Mouse (Mus musculus) liver, adult 2 months (tissue): ENCODE measurements at regions not wholly inside any gene's neighbourhood (a gene's known extent, or its start where the extent isn't known, plus 50 kb on each side); places are given as distances from the start of the nearest gene placed in this dataset.

Experiments
- DNase-seq: peaks from one replicate; pipeline ENCODE4 v3.0.0-alpha.2; 2011; ENCODE audit warnings: low read depth, low spot score; ENCODE audit errors: extremely low read depth
- H3K27ac ChIP-seq: fragments of 200-500 bp; replicated peaks from 2 replicates; pipeline ENCODE4 v1.5.1; 2012; ENCODE audit warnings: low read depth, mild to moderate bottlenecking, control low read depth, inconsistent platforms, low read length; ENCODE audit not compliant: insufficient read depth
- H3K27me3 ChIP-seq: fragments of 200-500 bp; 2 replicates; pipeline ENCODE4 v1.6.1; 2012; ENCODE audit warnings: mild to moderate bottlenecking, moderate library complexity, low read length, inconsistent platforms; ENCODE audit not compliant: control insufficient read depth, insufficient read depth
- H3K36me3 ChIP-seq: fragments of 200-500 bp; 2 replicates; pipeline ENCODE4 v1.6.1; 2012; ENCODE audit warnings: low read length, inconsistent platforms; ENCODE audit not compliant: control insufficient read depth, insufficient read depth
- H3K4me1 ChIP-seq: fragments of 200-500 bp; 2 replicates; pipeline ENCODE4 v1.6.1; 2011; ENCODE audit warnings: low read length; ENCODE audit not compliant: control insufficient read depth, insufficient read depth
- H3K4me3 ChIP-seq: fragments of 200-500 bp; 2 replicates; pipeline ENCODE4 v1.5.1; 2011; ENCODE audit warnings: low read depth, mild to moderate bottlenecking, control low read depth, low read length, moderate library complexity; ENCODE audit not compliant: insufficient read depth
- H3K79me2 ChIP-seq: fragments of 200-500 bp; 2 replicates; pipeline ENCODE4 v1.6.1; 2012; ENCODE audit warnings: inconsistent platforms, mild to moderate bottlenecking, low read length, moderate library complexity; ENCODE audit not compliant: control insufficient read depth, insufficient read depth
- H3K9ac ChIP-seq: fragments of 200-500 bp; 2 replicates; pipeline ENCODE4 v1.6.1; 2012; ENCODE audit warnings: low read depth, mild to moderate bottlenecking, control low read depth, inconsistent platforms, low read length
- CTCF ChIP-seq: fragments of 200-500 bp; IDR thresholded peaks from 2 replicates; pipeline ENCODE4 v1.5.1; 2011; ENCODE audit warnings: low read depth, low read length, control low read depth
- POLR2A ChIP-seq: fragments of 200-500 bp; IDR thresholded peaks from 2 replicates; pipeline ENCODE4 v1.6.1; 2011; ENCODE audit warnings: low read length, control low read depth; ENCODE audit not compliant: insufficient read depth; ENCODE audit errors: extremely low read depth
- WGBS: fragments of 180-500 bp; shearing (Covaris S2); methylation state at CpG from one replicate; pipeline ENCODE4 v1.1.7; 2018; 5-methylcytosine and 5-hydroxymethylcytosine counted together

GRCm38 (mm10) chr12:98069110-98069509, 190.1 kb downstream of the Galc start:
- H3K4me3 ChIP-seq = no peak overlapping the region

GRCm38 (mm10) chr12:98059419-98060180, 199.7 kb downstream of the Galc start:
- TF ChIP-seq POLR2A (no peak), CTCF (no peak)
- DNase-seq = no peak
- 79% methylated on average over 7 of the region's 7 CpGs for WGBS
- Histone ChIP-seq H3K27me3 (no peaks in the 10 kb centered on the region), H3K79me2 (no peaks in the 10 kb centered on the region), H3K4me1 (no peaks in the 10 kb centered on the region), H3K36me3 (no peaks in the 10 kb centered on the region), H3K4me3 (no peak overlapping the region), H3K9ac (no peak overlapping the region), H3K27ac (no peak overlapping the region)

More at GRCm38 (mm10) chr12:98069110-98069509, 190.1 kb downstream of the Galc start:
- Histone ChIP-seq H3K27me3 (no peaks in the 10 kb centered on the region), H3K27ac (no peak overlapping the region), H3K9ac (no peak overlapping the region), H3K4me1 (no peaks in the 10 kb centered on the region), H3K79me2 (no peaks in the 10 kb centered on the region), H3K36me3 (no peaks in the 10 kb centered on the region)
- no peak for DNase-seq
- WGBS = 71% methylated on average over 2 of the region's 2 CpGs
- TF ChIP-seq CTCF = no peak
- TF ChIP-seq POLR2A = no peak

- TF ChIP-seq CTCF (no peak), POLR2A (no peak)
- 82% methylated on average over 2 of the region's 2 CpGs for WGBS
- Histone ChIP-seq H3K27me3 (no peaks in the 10 kb centered on the region), H3K36me3 (no peaks in the 10 kb centered on the region), H3K9ac (no peak overlapping the region), H3K4me3 (no peak overlapping the region), H3K79me2 (no peaks in the 10 kb centered on the region), H3K27ac (no peak overlapping the region), H3K4me1 (no peaks in the 10 kb centered on the region)
- DNase-seq = no peak
Measured at GRCm38 (mm10) chr12:98058977-98059376, 200.3 kb downstream of the Galc start.

- no peak overlapping the region for H3K27ac ChIP-seq
- no peak for TF ChIP-seq CTCF
- no peak for DNase-seq
- 57% methylated on average over 4 of the region's 4 CpGs for WGBS
- no peaks in the 10 kb centered on the region for H3K79me2 ChIP-seq
- no peak overlapping the region for H3K4me3 ChIP-seq
- H3K9ac ChIP-seq = no peak overlapping the region
- no peaks in the 10 kb centered on the region for H3K4me1 ChIP-seq
- no peaks in the 10 kb centered on the region for H3K36me3 ChIP-seq
- no peaks in the 10 kb centered on the region for H3K27me3 ChIP-seq
Measured at GRCm38 (mm10) chr12:98050934-98051333, 208.3 kb downstream of the Galc start.

- 32% methylated on average over 1 of the region's 1 CpGs for WGBS
- Histone ChIP-seq H3K4me1 (no peaks in the 10 kb centered on the region), H3K79me2 (no peaks in the 10 kb centered on the region), H3K36me3 (no peaks in the 10 kb centered on the region), H3K27ac (no peak overlapping the region), H3K4me3 (no peak overlapping the region), H3K27me3 (no peaks in the 10 kb centered on the region), H3K9ac (no peak overlapping the region)
- TF ChIP-seq POLR2A (no peak), CTCF (no peak)
- no peak for DNase-seq
Measured at GRCm38 (mm10) chr12:98050500-98050899, 208.8 kb downstream of the Galc start.

GRCm38 (mm10) chr12:98050057-98050456, 209.2 kb downstream of the Galc start:
- H3K4me3 ChIP-seq = no peak overlapping the region
- H3K27ac ChIP-seq = no peak overlapping the region
- no peak overlapping the region for H3K9ac ChIP-seq
- no peaks in the 10 kb centered on the region for H3K79me2 ChIP-seq
- no peak for TF ChIP-seq POLR2A
- no peak for TF ChIP-seq CTCF
- no peaks in the 10 kb centered on the region for H3K36me3 ChIP-seq
- H3K27me3 ChIP-seq = no peaks in the 10 kb centered on the region
- no peaks in the 10 kb centered on the region for H3K4me1 ChIP-seq
- WGBS = 51% methylated on average over 5 of the region's 5 CpGs
- DNase-seq = no peak
